Mouse (Mus musculus): Measurements from ENCODE around the gene Alg5.
"Not testable (repeated sequence)": the region's sequence is repeated elsewhere in the genome, so short reads cannot be mapped to it uniquely, and the experiment has no call there.

The Alg5 gene

GRCm38 (mm10) chr3:54737317-54737716 is 2.0 kb downstream of the Alg5 start:
- no peak for DNase-seq (ENCODE audit: low spot score)

GRCm38 (mm10) chr3:54741965-54742364 is 6.6 kb downstream of the Alg5 start:
- DNase-seq (ENCODE audit: low spot score): no peak

DNA sequence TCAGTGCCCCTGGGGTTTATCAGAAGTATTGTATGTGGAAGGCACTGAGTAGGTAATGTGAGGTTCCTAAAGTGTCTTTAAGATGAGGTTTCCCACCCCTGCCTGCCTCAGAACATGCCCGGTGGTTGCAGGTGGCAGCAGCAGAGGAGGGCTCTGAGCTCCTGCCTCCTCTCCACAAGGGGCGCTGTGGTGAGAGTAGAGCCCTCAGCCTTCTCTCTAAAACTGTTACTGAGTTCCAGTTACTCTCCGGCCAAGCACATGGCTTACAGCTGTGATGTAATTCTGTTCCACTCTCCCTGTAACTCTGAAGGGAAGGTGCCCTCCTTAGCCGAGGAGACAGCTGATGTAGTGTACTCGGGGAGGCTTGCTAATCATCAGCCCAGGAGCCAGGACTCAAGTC is 10.5 kb downstream of the Alg5 start:
- peak; percentile 50 for DNase-seq (ENCODE audit: low spot score)

GRCm38 (mm10) chr3:54753411-54753810 is 18.1 kb downstream of the Alg5 start:
- no peak for DNase-seq (ENCODE audit: low spot score)

GRCm38 (mm10) chr3:54755145-54756041 is 20.1 kb downstream of the Alg5 start, which contains the start of gene Smad9:
Gene Smad9, plus strand, starts transcription at chr3:54755582.
- peak; percentile 62 for DNase-seq (ENCODE audit: low spot score)

GRCm38 (mm10) chr3:54756058-54756457 is 20.7 kb downstream of the Alg5 start:
- peak; percentile 34 for DNase-seq (ENCODE audit: low spot score)

GRCm38 (mm10) chr3:54757446-54757845 is 22.1 kb downstream of the Alg5 start:
- no peak for DNase-seq (ENCODE audit: low spot score)

DNA sequence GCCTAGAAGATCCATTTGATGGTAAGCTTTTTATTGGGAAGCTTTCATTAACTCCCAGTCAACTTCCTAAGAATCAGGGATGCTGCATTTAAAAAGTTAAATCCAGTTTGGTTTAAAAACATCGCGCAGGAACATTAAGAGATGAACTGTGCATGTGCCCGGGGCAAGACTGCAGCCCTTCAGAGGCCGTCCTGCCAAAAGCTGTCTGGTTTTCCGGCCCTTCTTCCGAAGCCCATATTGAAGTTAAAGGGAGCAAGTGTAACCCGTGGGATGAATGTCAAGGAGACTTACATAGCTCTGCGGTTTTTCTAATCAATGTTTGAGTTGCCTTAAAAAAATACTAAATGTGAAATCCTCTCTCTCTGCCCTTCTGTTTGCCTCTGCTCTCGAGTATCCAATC is 23.9 kb downstream of the Alg5 start:
- no peak for DNase-seq (ENCODE audit: low spot score)

DNA sequence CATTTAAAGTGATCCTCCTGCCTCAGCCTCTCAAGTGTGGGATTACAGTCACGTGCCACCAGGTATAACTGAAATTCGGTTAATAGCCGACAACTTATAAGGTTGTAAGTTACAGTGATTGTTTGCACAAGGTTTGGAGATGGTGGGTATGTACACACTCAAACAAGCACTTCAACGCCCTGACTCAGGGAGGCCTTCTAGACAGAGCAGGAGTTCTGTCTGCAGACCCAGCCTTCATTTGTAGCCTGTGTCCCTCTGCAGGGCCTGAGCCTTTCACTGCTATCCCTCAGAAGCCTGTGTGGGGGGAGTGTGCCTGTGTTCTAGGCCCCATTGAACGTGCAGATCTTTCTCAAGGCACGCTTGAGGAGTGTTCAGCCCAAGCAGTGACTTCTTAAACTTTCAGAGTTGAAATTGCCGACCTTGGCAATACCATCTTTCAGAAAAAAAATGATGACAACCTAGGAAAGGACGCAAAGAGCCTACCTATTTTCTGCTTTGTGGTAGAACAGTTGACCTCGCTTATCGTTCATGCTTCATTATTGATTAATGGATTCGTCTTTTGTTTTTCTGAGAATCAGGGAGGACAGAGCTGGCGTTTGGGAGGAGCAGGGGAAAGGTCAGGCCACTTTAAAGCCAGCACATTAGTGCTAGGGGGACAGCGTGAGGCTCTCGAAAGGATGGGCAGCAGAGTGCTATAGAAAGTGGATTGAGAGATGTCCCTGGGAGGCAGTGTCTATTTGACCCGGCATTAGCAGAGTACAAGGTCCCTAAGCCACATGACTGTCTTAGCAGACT is 25.2 kb downstream of the Alg5 start:
- DNase-seq (ENCODE audit: low spot score): peak; percentile 15

DNA sequence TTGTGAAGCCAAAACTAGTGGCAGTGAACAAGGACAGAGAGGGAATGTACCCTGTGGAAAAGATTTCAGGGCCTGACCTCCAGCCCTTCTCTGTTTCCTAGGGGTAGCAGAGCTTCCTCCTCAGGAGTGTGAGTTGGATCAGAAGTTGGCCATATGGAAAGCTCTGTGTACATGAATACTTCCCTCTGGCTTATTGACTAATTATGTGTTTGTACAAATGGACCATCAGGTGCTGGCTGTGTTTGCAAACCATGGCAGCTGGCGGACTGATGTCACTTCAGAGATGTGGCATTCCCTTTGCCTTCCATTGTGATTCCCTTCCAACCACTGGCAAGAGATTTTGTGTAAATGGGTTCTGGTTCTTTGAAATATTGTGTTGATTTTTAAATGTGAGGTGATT is 25.9 kb downstream of the Alg5 start:
- DNase-seq (ENCODE audit: low spot score): no peak

- no peak for DNase-seq (ENCODE audit: low spot score)
These were observed 29.1 kb downstream of the Alg5 start for GRCm38 (mm10) chr3:54764418-54764817.

- DNase-seq (ENCODE audit: low spot score): not testable (repeated sequence)
These were observed 30.2 kb downstream of the Alg5 start for GRCm38 (mm10) chr3:54765521-54765920.

GRCm38 (mm10) chr3:54766034-54766433 is 30.7 kb downstream of the Alg5 start:
- DNase-seq (ENCODE audit: low spot score): no peak

DNA sequence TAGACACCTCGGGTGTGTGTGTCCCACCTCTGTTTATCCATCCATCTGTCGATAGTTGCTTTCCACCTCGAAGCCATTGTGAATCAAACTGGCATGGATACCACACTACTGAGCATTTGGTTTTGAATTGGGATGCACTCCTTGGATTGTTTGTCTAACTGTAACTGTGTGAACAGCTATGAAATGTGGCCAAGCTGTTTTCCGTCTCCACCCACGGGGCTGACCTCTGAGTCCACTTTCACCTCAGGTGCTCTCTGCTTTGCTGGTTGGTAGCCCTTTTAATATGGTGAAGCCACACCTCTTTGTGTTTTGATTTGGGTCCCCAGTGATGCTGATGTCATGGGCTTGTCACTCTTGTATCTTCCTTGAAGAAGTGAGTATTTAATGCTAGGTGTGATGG is 31.5 kb downstream of the Alg5 start:
- no peak for DNase-seq (ENCODE audit: low spot score)

- no peak for DNase-seq (ENCODE audit: low spot score)
These were observed 33.3 kb downstream of the Alg5 start for GRCm38 (mm10) chr3:54768592-54768991.

- DNase-seq (ENCODE audit: low spot score): peak; percentile 45
These were observed 34.3 kb downstream of the Alg5 start for GRCm38 (mm10) chr3:54769349-54770275.

DNA sequence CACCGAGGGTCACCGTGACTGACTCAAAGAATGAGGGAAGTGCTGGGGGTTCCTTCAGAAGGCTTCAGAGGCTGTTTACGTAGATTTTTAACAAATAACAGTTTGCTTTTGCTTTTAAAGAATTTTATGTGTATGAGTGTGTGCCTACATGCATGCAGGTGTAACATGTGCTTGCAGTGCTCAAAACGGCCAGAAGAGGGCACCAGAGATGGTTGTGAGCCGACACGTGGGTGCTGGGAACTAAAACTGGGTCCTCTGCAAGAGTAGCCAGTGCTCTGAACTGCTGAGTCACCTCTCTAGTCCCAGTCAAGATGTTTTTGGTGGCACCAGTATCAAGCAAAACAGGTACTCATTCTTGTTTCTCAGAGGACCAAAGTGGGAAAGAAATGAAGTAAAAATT is 38.3 kb downstream of the Alg5 start:
- DNase-seq (ENCODE audit: low spot score): no peak

DNA sequence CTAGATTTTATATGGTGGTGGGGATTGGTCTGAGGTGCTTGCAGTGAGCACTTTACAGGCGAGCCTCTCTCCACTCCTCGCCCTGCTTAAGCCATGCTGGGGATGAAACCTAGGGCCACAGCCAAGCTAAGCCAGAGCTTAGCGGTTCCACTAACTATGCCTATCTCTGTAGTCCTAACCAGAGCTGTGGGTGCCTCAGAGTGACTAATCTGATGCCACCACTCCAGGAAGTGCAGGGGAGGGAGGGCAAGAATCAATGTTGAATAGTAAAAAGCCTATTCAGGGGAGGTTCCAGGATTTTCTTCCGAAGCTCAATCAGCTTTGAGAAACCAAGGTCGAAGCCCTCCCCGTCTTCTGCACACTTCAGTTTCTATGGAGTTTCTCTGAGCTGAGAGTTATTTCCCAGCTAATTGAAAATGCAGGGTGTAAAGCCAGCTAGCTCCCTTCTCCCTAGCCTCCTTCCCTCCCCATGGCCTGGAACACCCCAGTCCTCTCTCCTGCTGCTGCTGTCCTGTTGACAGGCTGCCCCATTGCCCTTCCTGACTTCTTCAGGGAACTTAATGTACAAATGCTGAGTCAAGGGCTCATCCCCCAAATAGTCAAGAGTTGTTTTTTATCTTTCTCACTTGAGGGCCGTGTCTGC is 40.8 kb downstream of the Alg5 start:
- DNase-seq (ENCODE audit: low spot score): no peak

DNA sequence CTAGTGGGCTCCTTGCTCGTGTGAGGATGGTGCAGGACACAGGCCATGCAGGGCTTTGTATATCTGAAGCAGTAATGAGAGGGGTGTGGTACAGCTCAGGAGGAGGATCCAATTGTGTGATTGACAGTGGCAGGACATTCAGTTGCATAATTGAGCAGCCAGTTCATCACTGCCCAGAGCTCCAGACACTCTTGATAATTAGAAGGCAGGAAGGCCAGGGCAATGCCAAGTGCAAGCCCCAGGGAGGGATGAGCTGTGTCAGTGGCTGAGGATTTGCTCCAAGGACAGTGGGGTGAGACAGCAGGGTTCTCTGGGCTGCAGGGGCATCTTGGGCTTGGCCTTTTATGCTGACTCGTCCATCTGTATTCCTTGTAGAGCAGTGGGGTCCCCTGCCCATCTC is 55.3 kb downstream of the Alg5 start:
- DNase-seq (ENCODE audit: low spot score): no peak

DNA sequence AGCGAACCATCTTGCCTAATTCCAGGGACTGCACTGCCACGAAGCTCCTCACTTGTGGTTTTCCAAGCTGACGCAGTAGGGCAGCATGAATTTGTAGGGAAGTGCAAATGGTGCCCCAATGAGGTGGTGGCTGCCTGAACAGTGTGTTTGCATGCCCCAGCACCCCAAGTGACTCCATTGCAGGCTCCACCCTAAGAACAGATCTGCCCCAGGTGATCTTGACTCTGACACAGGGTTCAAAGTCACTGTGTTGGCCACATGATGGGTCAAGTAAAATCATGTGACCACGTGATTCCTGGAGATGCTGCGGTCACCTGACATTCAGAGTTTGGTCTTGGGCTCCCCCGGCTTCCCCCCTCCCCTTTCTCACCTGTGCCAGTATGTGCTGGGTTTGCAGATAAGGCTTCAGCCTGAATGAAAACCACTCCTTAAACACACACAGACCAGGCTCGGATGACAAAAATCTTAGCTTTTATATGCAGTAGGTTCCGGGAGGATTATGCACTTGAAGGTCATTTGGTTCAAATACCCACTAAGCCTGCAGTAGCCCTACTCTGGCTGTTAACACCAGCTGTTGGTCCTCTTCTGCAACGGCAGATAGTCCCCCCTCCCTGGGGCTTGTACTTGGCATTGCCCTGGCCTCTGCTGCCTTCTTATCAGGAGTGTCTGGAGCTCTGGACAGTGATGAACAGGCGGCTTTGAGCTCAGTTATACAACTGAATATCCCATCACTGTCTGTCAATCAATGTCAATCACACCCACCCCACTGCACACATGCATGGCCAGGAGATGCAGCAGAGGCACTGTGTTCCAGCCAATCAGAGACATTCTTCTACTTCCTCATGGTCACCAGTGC is 56.7 kb downstream of the Alg5 start:
- DNase-seq (ENCODE audit: low spot score): no peak

DNA sequence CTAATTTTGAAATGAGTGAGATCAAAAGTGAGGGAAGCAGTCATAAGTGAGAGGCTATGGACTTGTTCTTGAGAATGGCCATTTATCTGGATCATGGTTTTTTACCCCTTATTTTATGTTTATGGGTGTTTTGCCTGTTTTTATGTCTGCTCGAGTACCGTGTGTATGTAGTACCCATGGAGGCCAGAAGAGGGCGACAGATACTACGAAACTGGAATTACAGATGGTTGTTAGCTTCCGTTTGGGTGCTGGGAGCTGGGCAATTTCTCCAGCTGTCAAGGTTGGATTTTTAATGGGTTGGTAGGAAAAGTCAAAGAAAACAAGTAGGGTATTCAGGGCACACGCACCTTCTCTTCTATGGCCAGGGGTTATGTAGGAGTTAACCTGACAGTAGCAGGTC is 58.4 kb downstream of the Alg5 start:
- DNase-seq (ENCODE audit: low spot score): no peak

Measured in retina, embryonic 14.5 days (tissue).